Mouse (Mus musculus) cerebellum, adult 2 months (tissue): Measurements from ENCODE around the gene Tango6.

Source experiments
- CTCF ChIP-seq: fragments of 200-500 bp; IDR thresholded peaks from 2 replicates; pipeline ENCODE4 v1.5.1; 2011; ENCODE audit warnings: low read depth, mild to moderate bottlenecking, control low read depth, low read length, moderate library complexity, borderline replicate concordance; ENCODE audit not compliant: insufficient read depth
- POLR2A ChIP-seq: fragments of 200-500 bp; IDR thresholded peaks from 2 replicates; pipeline ENCODE4 v1.6.1; 2011; ENCODE audit warnings: low read length, control low read depth, borderline replicate concordance; ENCODE audit not compliant: insufficient read depth

DNA sequence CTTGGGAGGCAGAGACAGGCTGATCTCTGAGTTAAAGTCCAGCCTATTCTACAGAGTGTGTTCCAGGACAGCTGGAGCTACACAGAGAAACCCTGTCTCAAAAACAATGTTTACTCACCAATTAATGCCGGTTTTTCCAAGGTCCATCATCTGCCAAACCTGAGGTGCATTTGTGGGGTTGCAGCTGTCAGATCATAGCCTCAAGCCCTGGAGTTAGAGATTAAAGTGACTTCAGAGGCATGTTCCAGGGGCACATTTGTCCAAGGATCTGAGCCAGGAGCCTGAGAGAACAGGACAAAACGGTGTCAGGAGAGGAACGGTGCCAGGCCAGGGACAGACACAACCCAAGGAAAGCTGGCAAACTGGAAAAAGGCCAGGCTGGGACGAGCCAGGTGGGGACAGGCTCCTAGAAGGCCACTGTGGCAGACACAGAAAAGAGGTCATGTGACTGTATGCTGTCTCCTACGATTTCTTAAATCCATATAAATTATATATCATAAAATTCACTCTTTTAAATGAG, 146.7 kb downstream of the Tango6 start:
- TF ChIP-seq CTCF (no peak), POLR2A (no peak)
